Mouse (Mus musculus): Measurements from ENCODE around the gene 2610008E11Rik.
"Not testable (repeated sequence)": the region's sequence is repeated elsewhere in the genome, so short reads cannot be mapped to it uniquely, and the experiment has no call there.

Gene 2610008E11Rik

GRCm38 (mm10) chr10:79097161-79097754 is at the start of gene 2610008E11Rik:
2610008E11Rik (minus strand) TSS chr10:79097600.
- DNase-seq: peak; percentile 99

DNA sequence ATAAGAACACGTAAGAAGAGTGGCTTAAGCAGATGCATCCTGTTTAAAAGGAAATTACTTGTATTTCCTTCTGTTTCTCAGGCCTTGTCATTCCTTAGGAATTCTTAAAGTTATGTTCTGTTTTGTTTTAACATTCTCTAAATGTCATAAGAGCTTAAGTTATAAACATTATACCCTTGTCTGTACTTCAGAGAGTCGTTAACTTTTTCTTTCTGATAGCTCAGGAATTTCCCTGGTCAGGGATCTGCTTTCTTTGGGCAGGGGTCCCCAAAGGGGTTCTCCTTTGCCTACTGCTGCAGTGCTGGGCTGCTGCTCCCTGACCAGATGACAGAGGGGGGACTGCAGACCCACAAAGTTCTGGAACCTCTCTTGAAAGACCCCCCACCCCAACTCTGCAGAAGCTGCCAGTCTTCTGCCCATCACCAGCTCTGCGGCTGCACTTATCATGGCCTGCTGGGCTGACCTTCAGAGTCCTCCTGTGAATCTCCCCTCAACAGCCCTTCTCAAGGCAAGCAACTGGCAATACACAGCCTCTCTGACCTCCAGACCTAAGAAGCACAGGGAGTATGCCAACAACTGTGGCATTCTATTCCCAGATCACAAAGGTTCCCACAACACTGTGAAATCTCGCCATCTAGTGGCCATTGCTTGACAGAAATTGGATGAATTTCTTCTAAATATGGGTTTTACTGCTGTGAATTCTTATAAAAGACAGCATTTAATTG is 18.9 kb upstream of the 2610008E11Rik start:
- peak; percentile 83 for DNase-seq

DNA sequence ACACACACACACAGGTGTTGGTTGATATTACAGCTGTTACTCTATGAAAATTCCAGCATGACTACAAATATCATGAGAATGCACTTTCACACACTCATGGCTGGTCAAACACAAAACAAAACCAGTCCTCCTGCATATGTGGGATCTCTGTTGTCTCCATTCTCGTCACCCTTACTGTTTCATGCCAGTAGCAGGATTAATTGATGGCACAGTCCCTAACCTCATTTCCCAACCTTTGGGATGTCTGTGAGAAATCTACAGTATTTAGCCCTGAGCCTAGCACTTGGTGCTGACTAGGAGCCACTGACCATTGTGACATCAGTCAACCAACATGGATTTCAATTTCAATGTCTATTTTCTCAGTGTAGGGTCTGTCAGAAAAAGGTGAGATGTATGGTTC is 17.7 kb upstream of the 2610008E11Rik start:
- DNase-seq: no peak

DNA sequence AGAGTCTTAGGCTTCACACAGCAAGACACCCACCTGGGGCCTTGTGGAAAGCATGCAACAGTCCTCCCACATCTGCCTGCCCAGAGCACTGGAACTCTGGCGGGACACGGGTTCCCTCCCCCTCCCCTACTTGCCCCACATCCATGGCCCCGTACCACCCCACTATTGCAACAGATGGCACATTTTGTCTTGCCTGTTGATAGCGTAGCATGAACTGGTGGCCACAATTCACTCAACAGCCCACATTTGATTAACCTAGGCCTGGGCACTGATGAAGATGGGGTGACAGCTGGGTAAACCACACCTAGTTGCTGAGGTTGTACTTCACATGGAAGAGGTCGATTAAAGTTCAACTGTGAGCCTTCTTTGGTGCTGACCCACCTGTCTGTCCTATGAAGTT is 13.1 kb upstream of the 2610008E11Rik start:
- no peak for DNase-seq

DNA sequence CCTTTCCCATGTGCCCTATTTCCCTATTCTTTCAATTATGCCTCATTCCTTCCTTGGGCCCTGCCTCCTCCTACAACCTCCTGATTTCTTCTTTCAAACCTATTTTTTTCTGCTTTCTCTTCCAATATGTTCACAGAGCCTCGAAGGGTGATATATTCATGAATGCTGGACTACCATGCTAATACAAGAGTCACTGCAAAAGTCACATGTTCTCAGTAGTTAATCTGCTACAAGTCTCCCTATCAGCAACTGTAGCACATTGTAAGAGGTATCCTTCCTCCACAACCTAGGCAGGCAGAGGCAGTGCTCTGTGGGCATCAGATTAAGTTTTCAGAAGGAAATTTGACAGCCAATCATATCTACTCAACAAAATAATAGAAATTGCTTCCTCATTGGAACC is 11.8 kb upstream of the 2610008E11Rik start:
- no peak for DNase-seq

GRCm38 (mm10) chr10:79107531-79107930 is 10.1 kb upstream of the 2610008E11Rik start:
- no peak for DNase-seq

- no peak for DNase-seq
Measured at GRCm38 (mm10) chr10:79106325-79107282, 9.2 kb upstream of the 2610008E11Rik start.

DNA sequence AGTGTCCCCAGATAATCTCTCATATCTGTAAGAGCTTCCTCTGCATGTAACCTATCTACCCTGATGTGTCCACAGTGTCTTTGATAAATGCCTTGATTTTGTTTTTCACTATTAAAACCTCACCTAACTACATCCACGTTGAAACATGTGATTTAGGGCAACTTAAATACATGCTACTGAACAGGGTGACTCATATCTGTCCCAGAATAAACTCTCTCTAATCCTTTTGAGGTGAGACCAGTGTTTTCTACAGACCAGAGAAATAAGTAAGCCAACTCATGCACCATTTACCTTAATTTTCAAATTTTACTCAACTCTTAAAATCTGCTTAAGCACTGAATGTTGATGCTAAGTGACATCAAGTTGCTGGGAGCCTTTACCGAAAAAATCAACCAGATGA is 694 bp downstream of the 2610008E11Rik start:
- DNase-seq: no peak

GRCm38 (mm10) chr10:79091731-79092130 is 5.7 kb downstream of the 2610008E11Rik start:
- no peak for DNase-seq

DNA sequence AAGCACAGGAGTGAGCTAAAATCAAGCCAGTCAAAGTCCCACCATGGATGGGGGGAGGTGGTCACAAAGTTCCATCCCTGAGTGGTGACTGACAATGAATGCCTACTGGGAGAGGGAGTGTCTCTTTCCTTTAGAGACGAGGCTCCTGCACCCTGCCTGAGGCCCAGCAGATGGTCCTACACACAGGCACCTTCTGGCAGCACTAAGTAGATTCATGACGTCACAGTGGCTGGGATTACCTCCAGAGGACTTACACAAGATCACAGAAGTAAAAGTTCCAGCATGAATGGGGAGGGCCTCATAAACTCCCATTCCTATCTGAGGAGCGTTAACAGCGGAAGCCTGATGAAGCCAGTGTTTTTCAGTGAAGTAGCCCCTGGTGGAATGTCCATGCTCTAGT is 8.4 kb downstream of the 2610008E11Rik start:
- DNase-seq: peak; percentile 52

DNA sequence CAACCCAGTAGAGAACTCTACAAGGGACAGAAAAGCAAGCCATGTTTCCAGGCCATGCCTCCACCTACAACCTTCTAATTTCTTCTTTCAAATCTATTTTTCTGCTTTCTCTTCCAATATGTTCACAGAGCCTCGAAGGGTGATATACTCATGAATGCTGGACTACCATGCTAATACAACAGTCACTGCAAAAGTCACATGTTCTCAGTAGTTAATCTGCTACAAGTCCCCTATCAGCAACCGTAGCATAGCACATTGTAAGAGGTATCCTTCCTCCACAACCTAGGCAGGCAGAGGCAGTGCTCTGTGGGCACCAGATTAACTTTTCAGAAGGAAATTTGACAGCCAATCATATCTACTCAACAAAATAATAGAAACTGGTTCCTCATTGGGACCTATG is 10.8 kb downstream of the 2610008E11Rik start:
- no peak for DNase-seq

DNA sequence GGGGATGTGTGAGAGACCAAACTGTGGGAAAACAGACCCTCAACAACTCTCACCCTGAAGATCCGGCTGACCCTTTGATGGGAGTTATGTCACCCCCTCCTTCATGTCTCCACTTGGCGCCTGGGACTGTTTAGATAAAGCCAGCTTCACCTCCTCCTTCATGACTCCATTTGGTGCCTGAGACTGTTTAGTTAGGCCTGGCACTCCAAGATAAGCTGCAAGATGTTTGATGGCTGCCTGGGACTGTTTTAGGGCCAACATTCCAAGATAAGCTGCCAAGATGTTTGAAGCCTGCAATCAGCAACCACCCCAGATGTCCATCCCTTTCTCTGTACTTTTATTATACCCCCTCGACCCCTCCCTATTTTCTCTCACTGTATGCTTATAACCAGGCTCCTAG is 40.0 kb downstream of the 2610008E11Rik start:
- not testable (repeated sequence) for DNase-seq

DNA sequence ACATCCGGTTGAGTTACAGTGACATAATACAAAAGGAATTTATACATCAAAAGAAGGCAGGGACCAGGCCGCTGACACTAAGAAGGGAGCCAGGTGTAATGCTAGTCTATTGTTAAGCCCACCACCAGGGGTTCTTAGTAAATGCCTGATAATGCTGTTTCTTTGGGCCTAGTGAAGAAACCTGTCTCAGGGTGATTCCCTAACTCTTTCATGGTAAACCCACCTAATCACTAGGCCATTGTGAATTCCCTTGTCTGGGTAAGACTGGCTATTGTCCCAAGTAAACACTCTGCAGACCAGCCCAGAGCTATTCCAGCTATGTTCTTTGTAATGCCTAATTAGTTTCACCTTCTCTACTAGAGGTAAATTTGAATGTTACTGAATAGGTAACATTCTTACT is 54.9 kb downstream of the 2610008E11Rik start:
- DNase-seq: not testable (repeated sequence)

DNA sequence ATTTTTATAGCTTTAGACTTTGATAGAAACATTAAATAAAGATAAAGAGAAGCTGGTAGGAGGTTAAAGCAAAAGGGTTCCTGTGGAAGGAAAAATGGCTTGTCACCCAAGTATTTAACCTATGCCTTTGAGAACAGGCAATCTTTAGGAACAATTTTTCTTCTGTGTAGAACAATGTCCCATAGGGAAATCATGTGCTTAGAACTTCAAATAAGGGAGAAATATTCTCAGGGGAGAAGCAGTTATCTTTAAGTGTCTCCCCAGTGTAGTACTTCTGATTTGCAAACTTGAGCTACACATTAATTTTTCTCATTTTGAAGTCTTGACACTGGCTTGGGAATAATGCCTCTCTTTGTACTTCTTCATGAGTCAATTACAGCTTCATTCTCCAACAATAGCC is 69.0 kb downstream of the 2610008E11Rik start, which contains the start of gene Olfr57:
Gene Olfr57 (plus strand): TSS at position 301 of the 400 bp plus-strand sequence.
- DNase-seq: no peak

Data from retina, postnatal 1 day (tissue).